Mouse (Mus musculus) erythroblast, embryonic 14.5 days (primary cell): ENCODE measurements around the gene Krtap4-9. TPM values are rescaled to one million over a fixed set of nuclear protein-coding genes. Genes with fewer than 3 reads are reported as not detected.

Experiments
- polyA plus RNA-seq: library from polyadenylated mRNA; stranded (reverse); fragments of >175 nt; gene quantifications from 2 replicates; pipeline ENCODE4 v1.2.3, GENCODE M21; 2012

Krtap4-9 gene
- polyA plus RNA-seq, 1 experiment, result not detected

Other genes with a start within 250 kb of the Krtap4-9 start
- gene Krt40, start 242.0 kb upstream of the Krtap4-9 start, polyA plus RNA-seq, result not detected in 2 replicates
- not detected in 2 replicates for gene Krtap3-3, start 234.3 kb upstream of the Krtap4-9 start, polyA plus RNA-seq
- gene Krtap3-2, start 228.3 kb upstream of the Krtap4-9 start, polyA plus RNA-seq, result not detected in 2 replicates
- gene Gm11939, start 225.7 kb upstream of the Krtap4-9 start, polyA plus RNA-seq, result not detected in 2 replicates
- gene Krtap3-1, start 218.6 kb upstream of the Krtap4-9 start, polyA plus RNA-seq, result not detected in 2 replicates
- gene Krtap1-5, start 204.2 kb upstream of the Krtap4-9 start, polyA plus RNA-seq, result not detected in 2 replicates
- gene Krtap1-4, start 201.5 kb upstream of the Krtap4-9 start, polyA plus RNA-seq, result not detected in 2 replicates
- not detected in 2 replicates for gene Krtap1-3, start 193.9 kb upstream of the Krtap4-9 start, polyA plus RNA-seq
- gene Krtap9-3, start 187.1 kb upstream of the Krtap4-9 start, polyA plus RNA-seq, result not detected in 2 replicates
- gene Gm11938, start 181.9 kb upstream of the Krtap4-9 start, polyA plus RNA-seq, result not detected in 2 replicates
- gene Gm11937, start 175.0 kb upstream of the Krtap4-9 start, polyA plus RNA-seq, result not detected in 2 replicates
- not detected in 2 replicates for gene Krtap2-4, start 170.4 kb upstream of the Krtap4-9 start, polyA plus RNA-seq
- not detected in 2 replicates for gene Gm11562, start 164.8 kb upstream of the Krtap4-9 start, polyA plus RNA-seq
- not detected in 2 replicates for gene Krtap4-1, start 157.0 kb upstream of the Krtap4-9 start, polyA plus RNA-seq
- not detected in 2 replicates for gene Krtap4-2, start 150.1 kb upstream of the Krtap4-9 start, polyA plus RNA-seq
- gene Krtap4-7, start 141.1 kb upstream of the Krtap4-9 start, polyA plus RNA-seq, result not detected in 2 replicates
- not detected in 2 replicates for gene Gm11555, start 135.0 kb upstream of the Krtap4-9 start, polyA plus RNA-seq
- gene Gm11563, start 126.2 kb upstream of the Krtap4-9 start, polyA plus RNA-seq, result not detected in 2 replicates
- gene Krtap4-6, start 119.2 kb upstream of the Krtap4-9 start, polyA plus RNA-seq, result not detected in 2 replicates
- not detected in 2 replicates for gene Gm14190, start 94.5 kb upstream of the Krtap4-9 start, polyA plus RNA-seq
- gene Gm14180, start 50.9 kb upstream of the Krtap4-9 start, polyA plus RNA-seq, result not detected in 2 replicates
- not detected in 2 replicates for gene Gm11595, start 12.3 kb upstream of the Krtap4-9 start, polyA plus RNA-seq
- not detected in 2 replicates for gene Krtap4-8, start 4.5 kb upstream of the Krtap4-9 start, polyA plus RNA-seq
- not detected in 2 replicates for gene Gm11596, start 8.3 kb downstream of the Krtap4-9 start, polyA plus RNA-seq
- gene Gm11569, start 13.7 kb downstream of the Krtap4-9 start, polyA plus RNA-seq, result not detected in 2 replicates
- gene Gm11554, start 19.2 kb downstream of the Krtap4-9 start, polyA plus RNA-seq, result not detected in 2 replicates
- not detected in 2 replicates for gene Krtap4-13, start 24.7 kb downstream of the Krtap4-9 start, polyA plus RNA-seq
- gene Gm11564, start 30.5 kb downstream of the Krtap4-9 start, polyA plus RNA-seq, result not detected in 2 replicates
- gene 2300003K06Rik, start 52.9 kb downstream of the Krtap4-9 start, polyA plus RNA-seq, result not detected in 2 replicates
- not detected in 2 replicates for gene Krtap4-16, start 66.4 kb downstream of the Krtap4-9 start, polyA plus RNA-seq
- gene Gm11568, start 72.7 kb downstream of the Krtap4-9 start, polyA plus RNA-seq, result 0.04 TPM in 1 of 2 replicates, not detected in the other
- gene Gm11559, start 79.3 kb downstream of the Krtap4-9 start, polyA plus RNA-seq, result not detected in 2 replicates
- gene Krtap9-1, start 88.2 kb downstream of the Krtap4-9 start, polyA plus RNA-seq, result not detected in 2 replicates
- not detected in 2 replicates for gene Gm11567, start 94.0 kb downstream of the Krtap4-9 start, polyA plus RNA-seq
- not detected in 2 replicates for gene Krtap31-1, start 122.7 kb downstream of the Krtap4-9 start, polyA plus RNA-seq
- not detected in 2 replicates for gene Gm11565, start 129.6 kb downstream of the Krtap4-9 start, polyA plus RNA-seq
- not detected in 2 replicates for gene Krtap31-2, start 151.1 kb downstream of the Krtap4-9 start, polyA plus RNA-seq
- not detected in 2 replicates for gene Krtap9-5, start 163.3 kb downstream of the Krtap4-9 start, polyA plus RNA-seq
- not detected in 2 replicates for gene Krtap29-1, start 193.9 kb downstream of the Krtap4-9 start, polyA plus RNA-seq
- gene Krtap16-1, start 201.4 kb downstream of the Krtap4-9 start, polyA plus RNA-seq, result not detected in 2 replicates
- not detected in 2 replicates for gene Krtap17-1, start 208.8 kb downstream of the Krtap4-9 start, polyA plus RNA-seq
- gene Krt33a, start 231.0 kb downstream of the Krtap4-9 start, polyA plus RNA-seq, result not detected in 2 replicates
- not detected in 2 replicates for gene Krt33b, start 244.7 kb downstream of the Krtap4-9 start, polyA plus RNA-seq